Mouse (Mus musculus) induced T-regulatory cell, adult 2 months (primary cell): Measurements from ENCODE around the gene Olfr774.
"Not testable (repeated sequence)": the region's sequence is repeated elsewhere in the genome, so short reads cannot be mapped to it uniquely, and the experiment has no call there.

Source experiments
- DNase-seq: peaks from one replicate; pipeline ENCODE4 v3.0.0-alpha.2; 2012; ENCODE audit warnings: low read depth

Gene Olfr774

DNA sequence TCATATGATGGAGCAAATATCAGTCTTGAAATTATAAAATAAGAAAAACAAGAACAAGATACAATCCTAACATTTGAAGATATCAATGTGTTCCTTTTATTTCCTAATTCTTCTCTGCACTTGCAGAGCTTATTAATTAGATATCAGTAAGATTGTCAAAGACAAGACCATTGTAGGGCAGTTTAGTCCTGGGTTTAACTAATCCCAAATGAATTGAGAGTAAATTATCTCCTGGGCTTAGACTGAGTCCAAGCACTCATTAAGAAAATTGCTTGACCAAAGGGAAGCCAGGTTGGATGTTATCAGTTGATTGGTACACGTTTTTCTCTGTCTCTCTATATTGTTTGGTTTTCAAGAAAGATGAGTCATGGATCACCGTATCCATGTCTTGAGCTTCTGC, at the start of gene Olfr774:
Olfr774 (plus strand) TSS at position 301 of the 400 bp plus-strand sequence.
- no peak for DNase-seq

DNA sequence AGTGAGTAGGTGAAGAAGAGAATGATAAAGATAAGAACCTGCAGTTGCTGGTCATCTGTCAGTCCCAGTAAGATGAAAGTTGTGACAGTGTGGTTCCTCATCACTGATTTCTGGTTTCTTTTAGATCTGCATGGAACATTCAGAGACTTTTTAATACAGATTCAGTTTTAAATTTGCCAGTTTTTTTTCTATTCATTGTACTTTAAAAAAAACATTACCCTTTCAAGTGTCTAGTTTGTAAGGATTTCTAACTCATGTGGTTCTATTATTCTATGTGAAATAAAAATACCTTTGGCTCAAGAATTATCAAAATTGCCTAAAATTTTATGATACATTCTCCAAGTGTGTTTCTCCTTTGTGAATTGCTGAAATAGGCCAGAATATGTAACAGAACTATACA, 48.7 kb upstream of the Olfr774 start, which contains the start of gene Olfr773:
Olfr773 (minus strand) TSS at position 101 of the 400 bp plus-strand sequence.
- DNase-seq, result not testable (repeated sequence)

DNA sequence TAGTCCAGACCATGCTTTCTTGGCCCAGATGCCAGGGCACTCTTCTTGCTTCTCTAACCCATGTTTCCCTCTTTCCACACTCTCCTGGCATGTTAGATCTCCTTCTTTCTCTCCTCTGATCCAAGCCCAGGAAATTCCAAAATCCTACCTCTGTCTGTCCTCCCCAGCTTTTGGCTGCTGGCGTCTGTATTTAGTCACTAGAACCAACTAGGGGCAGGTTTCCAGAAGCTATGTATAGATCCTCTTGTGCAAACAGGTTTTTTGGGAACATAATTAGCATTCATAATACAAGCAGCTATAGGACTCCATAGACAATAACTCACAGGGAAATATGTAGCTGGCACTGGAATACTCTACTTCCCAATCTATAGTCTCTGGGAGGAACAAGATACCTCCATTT, 5.3 kb upstream of the Olfr774 start:
- DNase-seq, result no peak

DNA sequence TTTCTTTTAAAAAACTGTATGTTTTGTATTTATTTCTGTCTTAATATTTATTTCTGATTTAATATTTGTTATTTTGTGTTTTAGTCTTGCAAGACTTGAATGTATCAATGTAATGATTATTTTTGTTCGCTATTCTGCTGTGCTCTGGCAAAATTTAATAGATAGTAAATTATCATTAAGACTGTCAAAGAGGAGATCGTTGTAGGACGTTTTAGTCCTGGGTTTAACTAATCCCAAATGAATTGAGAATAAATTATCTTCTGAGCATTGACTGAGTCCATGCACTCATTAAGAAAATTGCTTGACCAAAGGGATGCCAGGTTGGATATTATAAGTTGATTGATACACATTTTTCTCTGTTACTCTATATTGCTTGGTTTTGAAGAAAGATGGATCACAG, 12.1 kb downstream of the Olfr774 start, which contains the start of gene Olfr775:
Olfr775 (plus strand) TSS at position 301 of the 400 bp plus-strand sequence.
- DNase-seq, result no peak

DNA sequence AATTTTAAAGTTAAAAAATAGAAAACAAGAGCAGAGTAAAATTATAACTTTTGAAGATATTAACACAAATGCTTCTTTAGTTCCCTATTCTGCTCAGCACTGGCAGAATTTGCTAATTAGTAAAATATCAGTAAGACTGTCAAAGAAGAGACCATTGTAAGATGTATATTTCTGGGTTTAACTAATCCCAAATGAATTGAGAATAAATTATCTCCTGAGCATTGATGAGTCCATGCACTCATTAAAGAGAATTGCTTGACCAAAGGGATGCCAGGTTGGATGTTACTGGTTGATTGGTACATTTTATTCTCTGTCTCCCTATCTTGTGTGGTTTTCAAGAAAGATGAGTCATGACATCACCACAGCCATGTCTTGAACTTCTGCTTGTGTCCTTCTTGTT, 22.8 kb downstream of the Olfr774 start, which contains the start of gene Olfr776:
Olfr776 (plus strand) TSS at position 301 of the 400 bp plus-strand sequence.
- DNase-seq, result no peak

DNA sequence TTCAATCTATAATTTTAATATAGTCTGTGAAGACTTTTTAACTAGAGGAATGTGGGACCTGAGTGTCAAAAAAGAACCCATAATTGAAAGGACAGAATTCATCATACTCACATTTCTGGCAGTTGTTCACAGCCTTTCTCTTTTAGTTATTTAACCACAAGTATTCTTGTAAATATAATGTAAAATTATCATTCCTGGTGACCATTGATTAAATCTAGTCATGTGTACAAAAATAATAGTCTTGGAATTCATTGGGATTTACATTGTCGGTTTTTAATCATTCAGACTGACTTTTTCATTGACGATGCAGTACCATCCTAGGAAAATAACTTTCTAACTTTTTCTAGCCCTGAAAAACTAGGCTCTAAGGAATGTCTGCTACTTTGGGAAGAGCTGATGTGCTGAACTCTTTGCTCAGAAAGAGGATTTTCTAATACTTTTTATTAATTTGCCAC, 35.1 kb downstream of the Olfr774 start, which contains the start of gene Olfr777:
Olfr777 (minus strand) TSS at position 405 of the 455 bp plus-strand sequence.
- DNase-seq, result no peak
